Mouse (Mus musculus): ENCODE measurements around the gene Gm28041. TPM values are rescaled to one million over a fixed set of nuclear protein-coding genes. Genes with fewer than 3 reads are reported as not detected.

Gm28041 gene
- polyA plus RNA-seq, 1 experiment from 2014 or later = not detected

Other genes starting within 250 kb of the Gm28041 start
- gene Rsl1, start 202.6 kb downstream of the Gm28041 start, polyA plus RNA-seq (2014; fragmentation: Nextera tagmentation; extraction: Ambion mirVana) = 4.6 and 5.2 TPM in 2 replicates
- gene Zfp455, start 181.2 kb downstream of the Gm28041 start, polyA plus RNA-seq (2014; fragmentation: Nextera tagmentation; extraction: Ambion mirVana) = 2.1 and 2.3 TPM in 2 replicates
- gene Zfp458, start 97.3 kb downstream of the Gm28041 start, polyA plus RNA-seq (2014; fragmentation: Nextera tagmentation; extraction: Ambion mirVana) = 1.5 and 1.9 TPM in 2 replicates
- 0.36 and 0.56 TPM in 2 replicates for gene Zfp457, start 69.2 kb downstream of the Gm28041 start, polyA plus RNA-seq (2014; fragmentation: Nextera tagmentation; extraction: Ambion mirVana)
- gene Zfp595, start 43.2 kb downstream of the Gm28041 start, polyA plus RNA-seq (2014; fragmentation: Nextera tagmentation; extraction: Ambion mirVana) = 1.7 and 2.3 TPM in 2 replicates
- gene Gm28044, start 15.2 kb downstream of the Gm28041 start, polyA plus RNA-seq (2014; fragmentation: Nextera tagmentation; extraction: Ambion mirVana) = 1.6 and 2.1 TPM in 2 replicates
- gene Zfp953, start 15.1 kb downstream of the Gm28041 start, polyA plus RNA-seq (2014; fragmentation: Nextera tagmentation; extraction: Ambion mirVana) = 0.95 and 1.1 TPM in 2 replicates
- 0.79 and 0.81 TPM in 2 replicates for gene Zfp456, start 77 bp upstream of the Gm28041 start, polyA plus RNA-seq (2014; fragmentation: Nextera tagmentation; extraction: Ambion mirVana)
- gene Zfp429, start 24.1 kb upstream of the Gm28041 start, polyA plus RNA-seq (2014; fragmentation: Nextera tagmentation; extraction: Ambion mirVana) = 3.7 and 4.4 TPM in 2 replicates
- 0.56 and 0.76 TPM in 2 replicates for gene Zfp459, start 45.7 kb upstream of the Gm28041 start, polyA plus RNA-seq (2014; fragmentation: Nextera tagmentation; extraction: Ambion mirVana)
- 5.2 and 6.0 TPM in 2 replicates for gene Zfp874a, start 75.9 kb upstream of the Gm28041 start, polyA plus RNA-seq (2014; fragmentation: Nextera tagmentation; extraction: Ambion mirVana)
- 0.79 and 0.84 TPM in 2 replicates for gene Zfp874b, start 108.5 kb upstream of the Gm28041 start, polyA plus RNA-seq (2014; fragmentation: Nextera tagmentation; extraction: Ambion mirVana)
- 14.3 and 15.3 TPM in 2 replicates for gene Zfp58, start 124.8 kb upstream of the Gm28041 start, polyA plus RNA-seq (2014; fragmentation: Nextera tagmentation; extraction: Ambion mirVana)
- gene Gm26965, start 150.4 kb upstream of the Gm28041 start, polyA plus RNA-seq (2014; fragmentation: Nextera tagmentation; extraction: Ambion mirVana) = 0.19 TPM in 1 of 2 replicates, not detected in the other
- gene Zfp87, start 150.4 kb upstream of the Gm28041 start, polyA plus RNA-seq (2014; fragmentation: Nextera tagmentation; extraction: Ambion mirVana) = 27.3 and 29.5 TPM in 2 replicates
- gene Zfp748, start 178.1 kb upstream of the Gm28041 start, polyA plus RNA-seq (2014; fragmentation: Nextera tagmentation; extraction: Ambion mirVana) = 16.9 and 19.2 TPM in 2 replicates
- 4.1 and 5.5 TPM in 2 replicates for gene Zfp729b, start 234.0 kb upstream of the Gm28041 start, polyA plus RNA-seq (2014; fragmentation: Nextera tagmentation; extraction: Ambion mirVana)

Measured in forebrain, embryonic 11.5 days (tissue).